Mouse (Mus musculus): ENCODE data around the gene Ngly1. TPM values are rescaled to one million over a fixed set of nuclear protein-coding genes. Genes with fewer than 3 reads are reported as not detected.

The Ngly1 gene
- total and polyA plus RNA-seq, 3 experiments: 17.0 to 37.5 (median 21.7) TPM

- in situ Hi-C loops (cut with MboI; ENCODE audit: low pct_ligation_motif_present, low pct_unique_long_range_greater_than_20kb, low sequenced_read_pairs) (no loop called here), dilution Hi-C loops (cut with MboI; ENCODE audit: extremely low pct_ligation_motif_present, extremely low pct_unique_long_range_greater_than_20kb, low sequenced_read_pairs) (no loop called here)
- H3K27ac ChIP-seq (ENCODE audit: insufficient read depth, low read depth): no peak overlapping the region
- H3K4me3 ChIP-seq (replicated peaks in 1 of 3; ENCODE audit: low read depth in 2 of 3, low read length in 2 of 3, poor library complexity in 1 of 3): no peak overlapping the region
- H3K9ac ChIP-seq (ENCODE audit: insufficient read depth, low read depth): no peak overlapping the region
- H3K36me3 ChIP-seq (replicated peaks in 1 of 2; ENCODE audit: control insufficient read depth in 1 of 2, insufficient read depth in 1 of 2, low read length in 1 of 2): no peaks in the 10 kb centered on the region
- H3K79me2 ChIP-seq (replicated peaks; ENCODE audit: control insufficient read depth, extremely low read depth, insufficient read depth, poor library complexity, severe bottlenecking): no peaks in the 10 kb centered on the region
- DNase-seq (ENCODE audit: extremely low read depth): no peak
- no peaks in the 10 kb centered on the region for H3K27me3 ChIP-seq (replicated peaks)
- TF ChIP-seq KAT2A (IDR thresholded peaks at IDR 0.05; ENCODE audit: insufficient replicate concordance, low read length) (no peak), MAFK (IDR thresholded peaks at IDR 0.05; ENCODE audit: insufficient replicate concordance, low read length) (no peak), MEF2A (IDR thresholded peaks at IDR 0.05; ENCODE audit: borderline replicate concordance, low read depth, low read length) (no peak), BHLHE40 (IDR thresholded peaks at IDR 0.05; ENCODE audit: low read depth, low read length) (no peak), CHD1 (IDR thresholded peaks at IDR 0.05; ENCODE audit: low read depth, low read length) (no peak), ELF1 (IDR thresholded peaks at IDR 0.05; ENCODE audit: low read depth, low read length) (no peak), UBTF (IDR thresholded peaks at IDR 0.05; ENCODE audit: low read depth, low read length) (no peak), ZC3H11A (IDR thresholded peaks at IDR 0.05; ENCODE audit: low read depth, low read length) (no peak), IRF4 (IDR thresholded peaks at IDR 0.05; ENCODE audit: low read depth, low read length) (no peak), SIN3A (IDR thresholded peaks at IDR 0.05; ENCODE audit: low read length) (no peak), MYC (IDR thresholded peaks at IDR 0.05; ENCODE audit: low read depth, low read length) (no peak), TCF12 (IDR thresholded peaks at IDR 0.05; ENCODE audit: low read depth, low read length) (no peak), E2F4 (IDR thresholded peaks at IDR 0.05; ENCODE audit: insufficient replicate concordance, low read depth, low read length) (no peak), PAX5 (IDR thresholded peaks at IDR 0.05; ENCODE audit: low read length) (no peak), EP300 (IDR thresholded peaks at IDR 0.05; ENCODE audit: low read length) (no peak), NRF1 (IDR thresholded peaks at IDR 0.05; ENCODE audit: low read depth, low read length) (no peak), RCOR1 (conservative IDR thresholded peaks at IDR 0.05; ENCODE audit: low read depth, low read length) (no peak)
- no peaks in the 10 kb centered on the region for H3K4me1 ChIP-seq (ENCODE audit: control insufficient read depth in 1 of 2, insufficient read depth in 2 of 2)
- H3K9me3 ChIP-seq (replicated peaks; ENCODE audit: low read length): no peaks in the 10 kb centered on the region
- H3K4me2 ChIP-seq (ENCODE audit: insufficient read depth, low read depth, poor library complexity, severe bottlenecking): peak overlapping the region; percentile 53; the same call in 1 of the 2 replicates
These were observed 48.7 kb upstream of the Ngly1 start for GRCm38 (mm10) chr14:16200220-16200912.

- dilution Hi-C loops (cut with MboI; ENCODE audit: extremely low pct_ligation_motif_present, extremely low pct_unique_long_range_greater_than_20kb, low sequenced_read_pairs) (no loop called here), in situ Hi-C loops (cut with MboI; ENCODE audit: low pct_ligation_motif_present, low pct_unique_long_range_greater_than_20kb, low sequenced_read_pairs) (no loop called here)
- peak overlapping the region; percentile 53 for H3K4me2 ChIP-seq (ENCODE audit: insufficient read depth, low read depth, poor library complexity, severe bottlenecking)
These were observed 48.0 kb upstream of the Ngly1 start for GRCm38 (mm10) chr14:16200969-16201638.

More at GRCm38 (mm10) chr14:16200969-16201638, 48.0 kb upstream of the Ngly1 start:
- no peak for TF ChIP-seq POLR2AphosphoS2 (IDR thresholded peaks at IDR 0.05; ENCODE audit: low read depth, low read length)
- TF ChIP-seq USF2 (conservative IDR thresholded peaks at IDR 0.05; ENCODE audit: low read depth, low read length): no peak
- Histone ChIP-seq H3K79me2 (replicated peaks; ENCODE audit: control insufficient read depth, extremely low read depth, insufficient read depth, poor library complexity, severe bottlenecking) (no peaks in the 10 kb centered on the region), H3K27me3 (replicated peaks) (no peaks in the 10 kb centered on the region), H3K36me3 (replicated peaks in 1 of 2; ENCODE audit: control insufficient read depth in 1 of 2, insufficient read depth in 1 of 2, low read length in 1 of 2) (no peaks in the 10 kb centered on the region), H3K4me1 (ENCODE audit: control insufficient read depth in 1 of 2, insufficient read depth in 2 of 2) (no peaks in the 10 kb centered on the region), H3K4me3 (replicated peaks in 1 of 3; ENCODE audit: low read depth in 2 of 3, low read length in 2 of 3, poor library complexity in 1 of 3) (no peak overlapping the region), H3K9ac (ENCODE audit: insufficient read depth, low read depth) (no peak overlapping the region), H3K27ac (ENCODE audit: insufficient read depth, low read depth) (no peak overlapping the region), H3K9me3 (replicated peaks; ENCODE audit: low read length) (no peaks in the 10 kb centered on the region)
- no peak for DNase-seq (ENCODE audit: extremely low read depth)
